Comparison of ENCODE assay signal across 1 mouse cellular context in genomic region chr2:26639838-26640830, GRCm38 (mm10).
TF ChIP-seq lines count a peak whose summit lies in the region.

No protein-coding gene starts in this region.

TF ChIP-seq in MEL, 35 proteins besides CTCF, POLR2A, EP300 and RAD21 (continued from another document):
- TF ChIP-seq POLR2AphosphoS2 (IDR thresholded peaks at IDR 0.05; ENCODE audit: low read length) (peak; percentile 93), SIN3A (IDR thresholded peaks at IDR 0.05; ENCODE audit: low read length) (peak; percentile 91), SMC3 (IDR thresholded peaks at IDR 0.05; ENCODE audit: low read depth, low read length) (no peak), ZNF384 (IDR thresholded peaks at IDR 0.05; ENCODE audit: low read depth, low read length) (no peak), POLR2AphosphoS5 (IDR thresholded peaks at IDR 0.05; ENCODE audit: borderline replicate concordance, low read depth, low read length) (peak; percentile 91; the same call in 1 of the 2 replicates), ZKSCAN1 (IDR thresholded peaks at IDR 0.05; ENCODE audit: low read depth, low read length) (no peak), ETS1 (IDR thresholded peaks at IDR 0.05; ENCODE audit: low read depth, low read length) (peak; percentile 55; the same call in 1 of the 2 replicates), NRF1 (IDR thresholded peaks at IDR 0.05; ENCODE audit: insufficient read depth, low read depth, low read length, poor library complexity, severe bottlenecking) (no peak), MYC (IDR thresholded peaks at IDR 0.05; ENCODE audit: low read depth, low read length) (peak; percentile 93), RCOR1 (IDR thresholded peaks at IDR 0.05; ENCODE audit: low read depth, low read length) (peak; percentile 5; the same call in 1 of the 2 replicates), ZMIZ1 (IDR thresholded peaks at IDR 0.05; ENCODE audit: low read depth, low read length) (peak; percentile 95), USF1 (IDR thresholded peaks at IDR 0.05; ENCODE audit: low read depth, low read length) (no peak), HCFC1 (IDR thresholded peaks at IDR 0.05; ENCODE audit: low read depth, low read length) (peak; percentile 92), CHD1 (IDR thresholded peaks at IDR 0.05; ENCODE audit: low read depth, low read length) (no peak; the same call in 1 of the 2 replicates), TBP (IDR thresholded peaks at IDR 0.05; ENCODE audit: low read depth, low read length) (peak; percentile 98), KAT2A (conservative IDR thresholded peaks at IDR 0.05; ENCODE audit: low read depth, low read length) (peak; percentile 74), USF2 (IDR thresholded peaks at IDR 0.05; ENCODE audit: borderline replicate concordance in 1 of 2, insufficient read depth in 1 of 2, low read depth in 1 of 2, low read length in 2 of 2) (no peak), MYB (IDR thresholded peaks at IDR 0.05; ENCODE audit: low read depth, low read length) (no peak), E2F4 (IDR thresholded peaks at IDR 0.05; ENCODE audit: borderline replicate concordance, low read depth, low read length) (no peak), MAFK (IDR thresholded peaks at IDR 0.05; ENCODE audit: borderline replicate concordance, low read depth, low read length) (no peak), GATA1 (IDR thresholded peaks at IDR 0.05; ENCODE audit: low read depth, low read length) (no peak), TAL1 (IDR thresholded peaks at IDR 0.05; ENCODE audit: low read length) (no peak), TCF12 (IDR thresholded peaks at IDR 0.05; ENCODE audit: low read depth, low read length) (peak; percentile 78), MEF2A (IDR thresholded peaks at IDR 0.05; ENCODE audit: extremely low read depth, insufficient replicate concordance, low read depth, low read length, poor library complexity, severe bottlenecking) (no peak), MAZ (IDR thresholded peaks at IDR 0.05; ENCODE audit: low read depth, low read length) (no peak; the same call in 1 of the 2 replicates), MAX (IDR thresholded peaks at IDR 0.05; ENCODE audit: low read length) (peak; percentile 67), UBTF (IDR thresholded peaks at IDR 0.05; ENCODE audit: borderline replicate concordance, insufficient read depth, low read depth, low read length) (no peak), NELFE (IDR thresholded peaks at IDR 0.05; ENCODE audit: low read depth, low read length) (peak; percentile 98), BHLHE40 (IDR thresholded peaks at IDR 0.05; ENCODE audit: borderline replicate concordance, low read depth, low read length) (no peak), GABPA (IDR thresholded peaks at IDR 0.05; ENCODE audit: low read depth, low read length) (no peak), JUND (IDR thresholded peaks at IDR 0.05; ENCODE audit: low read depth, low read length) (no peak)
